ENCODE assay signal across 7 mouse cellular contexts in the genomic region with DNA sequence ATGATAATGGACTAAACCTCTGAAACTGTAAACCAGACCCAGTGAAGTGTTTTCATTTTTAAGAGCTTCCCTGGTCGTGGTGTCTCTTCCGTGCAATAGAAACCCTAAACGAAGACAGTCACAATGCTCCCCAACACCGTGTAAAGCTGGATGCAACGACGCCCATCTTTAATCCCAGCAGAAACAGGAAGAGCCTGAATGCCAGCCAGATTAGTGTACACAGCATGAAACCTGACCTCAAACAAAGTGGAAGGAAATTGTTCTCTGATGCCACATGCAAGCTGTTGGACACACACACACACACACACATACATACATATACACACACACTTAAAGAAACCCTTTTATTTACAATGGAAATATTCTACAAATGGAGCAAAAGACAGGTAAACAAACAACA.
"Had no signal": no experiment of that assay in that cellular context is flagged by ENCODE, and none has a peak within 500 bp of the region (broad histone marks: within the 10 kb centered on the region; RNA-seq: fewer than 3 reads in every experiment).

No protein-coding gene starts in this region.

- ATAC-seq: intestine, embryonic 16.5 days; midbrain, embryonic 16.5 days had no signal

- DNase-seq: kidney, adult 2 months; kidney, postnatal 25 days; right cerebral cortex, postnatal 14 days; thymus, adult 2 months; thymus, postnatal 25 days had no signal
